Mouse (Mus musculus): ENCODE results near the gene Il25. TPM values are rescaled to one million over a fixed set of nuclear protein-coding genes. Genes with fewer than 3 reads are reported as not detected.
"Not testable (repeated sequence)": the region's sequence is repeated elsewhere in the genome, so short reads cannot be mapped to it uniquely, and the experiment has no call there.

The Il25 gene
- polyA plus RNA-seq, 1 experiment, result not detected

- DNase-seq, result no peak
- Histone ChIP-seq H3K36me3 (ENCODE audit: control insufficient read depth, insufficient read depth, low read length) (no peaks in the 10 kb centered on the region), H3K4me3 (ENCODE audit: insufficient read depth, low read depth, low read length) (no peak overlapping the region), H3K27ac (ENCODE audit: insufficient read depth, low read depth, low read length) (no peak overlapping the region), H3K27me3 (replicated peaks; ENCODE audit: control insufficient read depth, insufficient read depth, low read length) (no peaks in the 10 kb centered on the region), H3K4me1 (ENCODE audit: control insufficient read depth, insufficient read depth, low read length) (no peaks in the 10 kb centered on the region)
- WGBS, result 88% methylated on average over 3 of the region's 3 CpGs
- TF ChIP-seq CTCF (conservative IDR thresholded peaks at IDR 0.05; ENCODE audit: insufficient read depth, insufficient read length, low read depth, low read length) (no peak), POLR2A (IDR thresholded peaks at IDR 0.05; ENCODE audit: low read depth, low read length) (no peak)
Observed at GRCm38 (mm10) chr14:54955481-54955880, 23.0 kb downstream of the Il25 start.

DNA sequence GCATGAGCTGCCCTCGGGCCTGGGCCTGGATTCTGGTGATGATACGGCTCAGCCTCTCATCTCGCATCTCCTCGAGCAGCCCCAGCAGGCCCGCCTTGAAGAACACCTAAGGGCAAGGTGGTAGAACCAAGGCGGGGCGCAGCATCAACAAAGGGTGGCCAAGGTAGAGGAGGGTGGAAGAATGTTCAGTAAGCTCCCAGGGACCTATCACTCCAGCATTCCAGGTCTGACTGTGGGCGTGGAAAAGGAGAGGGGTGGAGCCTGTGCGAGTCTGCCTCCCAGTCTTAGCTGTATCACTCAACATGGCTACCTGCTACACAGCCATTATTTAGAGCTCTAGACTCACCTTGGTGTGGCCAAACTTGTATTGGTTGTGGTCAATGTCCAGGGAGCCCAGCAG is 24.0 kb downstream of the Il25 start:
- Histone ChIP-seq H3K27me3 (replicated peaks; ENCODE audit: control insufficient read depth, insufficient read depth, low read length) (no peaks in the 10 kb centered on the region), H3K27ac (ENCODE audit: insufficient read depth, low read depth, low read length) (no peak overlapping the region), H3K4me1 (ENCODE audit: control insufficient read depth, insufficient read depth, low read length) (no peaks in the 10 kb centered on the region), H3K4me3 (ENCODE audit: insufficient read depth, low read depth, low read length) (no peak overlapping the region), H3K36me3 (ENCODE audit: control insufficient read depth, insufficient read depth, low read length) (no peaks in the 10 kb centered on the region)
- no peak for TF ChIP-seq CTCF (conservative IDR thresholded peaks at IDR 0.05; ENCODE audit: insufficient read depth, insufficient read length, low read depth, low read length)
- TF ChIP-seq POLR2A (IDR thresholded peaks at IDR 0.05; ENCODE audit: low read depth, low read length), result no peak
- 91% methylated on average over 9 of the region's 9 CpGs for WGBS
- DNase-seq, result no peak

GRCm38 (mm10) chr14:54958503-54958902 is 26.0 kb downstream of the Il25 start:
- no peak overlapping the region for H3K4me3 ChIP-seq (ENCODE audit: insufficient read depth, low read depth, low read length)
- 71% methylated on average over 4 of the region's 4 CpGs for WGBS

GRCm38 (mm10) chr14:54959197-54959596 is 26.7 kb downstream of the Il25 start:
- H3K4me3 ChIP-seq (ENCODE audit: insufficient read depth, low read depth, low read length), result no peak overlapping the region
- no peak for TF ChIP-seq CTCF (conservative IDR thresholded peaks at IDR 0.05; ENCODE audit: insufficient read depth, insufficient read length, low read depth, low read length)
- TF ChIP-seq POLR2A (IDR thresholded peaks at IDR 0.05; ENCODE audit: low read depth, low read length), result no peak
- no peak for DNase-seq
- 81% methylated on average over 3 of the region's 3 CpGs for WGBS
- no peaks in the 10 kb centered on the region for H3K27me3 ChIP-seq (replicated peaks; ENCODE audit: control insufficient read depth, insufficient read depth, low read length)
- no peaks in the 10 kb centered on the region for H3K36me3 ChIP-seq (ENCODE audit: control insufficient read depth, insufficient read depth, low read length)
- H3K4me1 ChIP-seq (ENCODE audit: control insufficient read depth, insufficient read depth, low read length), result no peaks in the 10 kb centered on the region
- H3K27ac ChIP-seq (ENCODE audit: insufficient read depth, low read depth, low read length), result no peak overlapping the region

More at GRCm38 (mm10) chr14:54958503-54958902, 26.0 kb downstream of the Il25 start:
- DNase-seq, result no peak
- no peaks in the 10 kb centered on the region for H3K4me1 ChIP-seq (ENCODE audit: control insufficient read depth, insufficient read depth, low read length)
- no peaks in the 10 kb centered on the region for H3K36me3 ChIP-seq (ENCODE audit: control insufficient read depth, insufficient read depth, low read length)
- no peak overlapping the region for H3K27ac ChIP-seq (ENCODE audit: insufficient read depth, low read depth, low read length)
- no peaks in the 10 kb centered on the region for H3K27me3 ChIP-seq (replicated peaks; ENCODE audit: control insufficient read depth, insufficient read depth, low read length)
- no peak for TF ChIP-seq POLR2A (IDR thresholded peaks at IDR 0.05; ENCODE audit: low read depth, low read length)
- TF ChIP-seq CTCF (conservative IDR thresholded peaks at IDR 0.05; ENCODE audit: insufficient read depth, insufficient read length, low read depth, low read length), result no peak

DNA sequence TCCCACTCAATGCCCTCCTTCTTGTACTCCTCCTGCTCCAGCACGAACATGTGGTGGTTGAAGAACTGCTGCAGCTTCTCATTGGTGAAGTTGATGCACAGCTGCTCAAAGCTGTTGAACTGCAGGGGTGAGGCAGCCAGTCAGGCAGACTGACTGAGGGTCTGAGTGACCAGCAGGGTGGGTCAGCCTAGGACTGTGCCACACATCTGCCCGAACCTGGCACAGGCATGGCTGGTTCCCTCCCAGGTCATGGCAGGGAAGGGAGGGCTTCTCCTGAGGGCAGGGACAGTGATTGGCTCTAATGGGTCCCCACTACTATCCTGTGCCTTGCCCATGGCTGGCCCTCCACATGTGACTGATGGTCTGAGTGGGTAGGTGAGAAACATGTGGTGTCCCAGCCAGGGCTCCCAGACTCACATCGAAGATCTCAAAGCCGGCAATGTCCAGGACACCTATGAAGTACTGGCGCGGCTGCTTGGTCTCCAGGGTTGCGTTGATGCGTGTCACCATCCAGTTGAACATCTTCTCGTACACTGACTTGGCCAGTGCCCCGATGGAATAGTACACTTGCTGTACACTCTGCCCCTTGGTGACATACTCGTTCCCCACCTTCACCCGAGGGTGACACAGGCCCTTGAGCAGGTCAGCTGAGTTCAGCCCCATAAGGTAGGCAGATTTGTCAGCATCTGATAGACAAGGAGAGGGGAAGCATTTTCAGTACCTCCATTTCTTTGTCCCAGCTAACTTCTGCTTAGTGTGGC is 27.5 kb downstream of the Il25 start:
- not testable (repeated sequence) for H3K27ac ChIP-seq (ENCODE audit: insufficient read depth, low read depth, low read length); H3K4me1 ChIP-seq (ENCODE audit: control insufficient read depth, insufficient read depth, low read length); H3K36me3 ChIP-seq (ENCODE audit: control insufficient read depth, insufficient read depth, low read length); H3K27me3 ChIP-seq (replicated peaks; ENCODE audit: control insufficient read depth, insufficient read depth, low read length); DNase-seq; H3K4me3 ChIP-seq (ENCODE audit: insufficient read depth, low read depth, low read length)
- WGBS, result 89% methylated on average over 12 of the region's 12 CpGs

DNA sequence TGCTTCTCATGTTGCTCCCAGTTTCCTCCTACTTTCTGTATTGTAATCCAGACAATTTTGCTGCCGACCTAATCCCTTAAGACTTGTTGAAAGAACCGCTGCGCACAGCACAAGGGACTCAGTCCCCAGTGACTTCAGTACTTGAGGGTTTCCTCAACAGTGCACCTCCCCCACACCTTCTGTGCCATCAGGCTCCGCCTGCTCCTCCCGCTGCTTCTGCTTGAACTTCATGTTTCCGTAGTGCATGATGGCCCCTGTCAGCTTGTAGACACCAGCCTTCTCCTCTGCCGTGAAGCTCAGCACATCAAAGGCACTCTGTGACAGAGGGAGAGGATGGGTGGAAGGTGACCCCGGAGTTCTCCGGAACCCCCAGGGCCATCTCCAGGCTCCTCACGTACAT is 28.3 kb downstream of the Il25 start:
- no peak for DNase-seq
- no peaks in the 10 kb centered on the region for H3K36me3 ChIP-seq (ENCODE audit: control insufficient read depth, insufficient read depth, low read length)
- TF ChIP-seq CTCF (conservative IDR thresholded peaks at IDR 0.05; ENCODE audit: insufficient read depth, insufficient read length, low read depth, low read length) (no peak), POLR2A (IDR thresholded peaks at IDR 0.05; ENCODE audit: low read depth, low read length) (no peak)
- H3K27ac ChIP-seq (ENCODE audit: insufficient read depth, low read depth, low read length), result no peak overlapping the region
- WGBS, result 71% methylated on average over 10 of the region's 10 CpGs
- no peaks in the 10 kb centered on the region for H3K4me1 ChIP-seq (ENCODE audit: control insufficient read depth, insufficient read depth, low read length)
- H3K4me3 ChIP-seq (ENCODE audit: insufficient read depth, low read depth, low read length), result no peak overlapping the region
- H3K27me3 ChIP-seq (replicated peaks; ENCODE audit: control insufficient read depth, insufficient read depth, low read length), result no peaks in the 10 kb centered on the region

DNA sequence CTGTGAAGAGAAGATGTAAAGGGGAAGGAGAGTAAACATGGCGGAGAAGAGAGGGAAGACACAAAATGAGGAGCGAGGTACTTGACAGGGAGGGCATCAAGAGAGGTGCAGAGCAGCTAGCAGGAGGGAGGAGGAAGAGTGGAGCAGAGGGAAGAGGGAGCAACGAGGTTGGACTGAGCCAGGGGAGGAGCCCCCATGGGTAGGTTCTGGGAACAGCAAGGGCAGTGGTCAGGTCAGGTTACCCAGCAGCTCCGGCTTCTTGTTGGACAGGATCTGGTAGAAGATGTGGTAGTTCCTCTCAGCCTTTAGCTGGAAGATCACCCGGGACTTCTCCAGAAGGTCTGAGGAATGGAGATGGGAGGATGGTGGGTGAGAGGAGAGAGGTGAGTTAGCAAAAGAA is 29.0 kb downstream of the Il25 start:
- WGBS, result 72% methylated on average over 5 of the region's 5 CpGs
- DNase-seq, result no peak
- Histone ChIP-seq H3K27me3 (replicated peaks; ENCODE audit: control insufficient read depth, insufficient read depth, low read length) (no peaks in the 10 kb centered on the region), H3K4me1 (ENCODE audit: control insufficient read depth, insufficient read depth, low read length) (no peaks in the 10 kb centered on the region), H3K27ac (ENCODE audit: insufficient read depth, low read depth, low read length) (no peak overlapping the region), H3K4me3 (ENCODE audit: insufficient read depth, low read depth, low read length) (no peak overlapping the region), H3K36me3 (ENCODE audit: control insufficient read depth, insufficient read depth, low read length) (no peaks in the 10 kb centered on the region)
- TF ChIP-seq CTCF (conservative IDR thresholded peaks at IDR 0.05; ENCODE audit: insufficient read depth, insufficient read length, low read depth, low read length), result no peak
- no peak for TF ChIP-seq POLR2A (IDR thresholded peaks at IDR 0.05; ENCODE audit: low read depth, low read length)
